Mouse (Mus musculus): ENCODE data around the gene Laptm5. TPM values are rescaled to one million over a fixed set of nuclear protein-coding genes. Genes with fewer than 3 reads are reported as not detected.

Gene Laptm5
- total and polyA plus RNA-seq, 3 experiments: 101 to 696 (median 234) TPM

- no peak for TF ChIP-seq MYB (IDR thresholded peaks at IDR 0.05; ENCODE audit: low read depth, low read length)
- TF ChIP-seq JUND (IDR thresholded peaks at IDR 0.05; ENCODE audit: low read depth, low read length): no peak
- no peak for TF ChIP-seq TBP (IDR thresholded peaks at IDR 0.05; ENCODE audit: low read depth, low read length)
- TF ChIP-seq POLR2A (IDR thresholded peaks at IDR 0.05; ENCODE audit: control insufficient read depth in 1 of 2, insufficient read depth in 1 of 2, low read depth in 1 of 2, low read length in 2 of 2, poor library complexity in 1 of 2): no peak
Observed at GRCm38 (mm10) chr4:130920951-130921693, 8.2 kb downstream of the Laptm5 start (continued).

DNA sequence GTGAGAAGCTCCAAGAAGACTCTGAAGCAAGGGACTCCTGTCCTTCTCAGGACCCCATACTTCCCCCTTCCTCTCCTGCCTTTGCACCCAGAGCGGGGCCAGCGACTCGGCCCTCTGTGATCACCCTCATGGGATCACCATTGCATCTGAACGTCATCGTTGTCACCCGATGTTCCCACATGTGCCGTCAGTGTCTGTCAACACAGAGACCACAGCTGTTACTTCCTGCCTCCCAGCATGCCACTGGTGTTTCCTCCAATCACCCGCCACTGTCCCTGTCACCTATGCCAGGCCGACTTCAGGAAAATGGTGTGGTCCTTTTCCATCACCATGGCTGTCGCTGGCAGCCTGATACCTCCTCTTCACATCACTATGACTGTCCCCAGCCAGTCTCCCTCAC lies 9.1 kb downstream of the Laptm5 start:
- H3K4me1 ChIP-seq (ENCODE audit: control insufficient read depth in 1 of 2, insufficient read depth in 2 of 2, low read length in 2 of 2): peaks cover 13 to 38% of the 10 kb centered on the region in 2 experiments
- no peak overlapping the region for H3K4me3 ChIP-seq (ENCODE audit: control insufficient read depth in 1 of 2, insufficient read depth in 1 of 2, low read depth in 2 of 2, low read length in 2 of 2)
- H3K27ac ChIP-seq (ENCODE audit: control insufficient read depth, low read depth, low read length): peak overlapping the region; percentile 11; the same call in 1 of the 2 replicates
- H3K9ac ChIP-seq (ENCODE audit: control insufficient read depth, low read depth, low read length, poor library complexity, severe bottlenecking): no peak overlapping the region
- no peaks in the 10 kb centered on the region for H3K27me3 ChIP-seq (ENCODE audit: control insufficient read depth in 1 of 2, insufficient read depth in 2 of 2, low read length in 2 of 2)
- peaks cover 25% of the 10 kb centered on the region for H3K79me2 ChIP-seq (ENCODE audit: control insufficient read depth, insufficient read depth, low read length, poor library complexity)
- no peak for DNase-seq (ENCODE audit: low read depth, low spot score)
- TF ChIP-seq EP300 (IDR thresholded peaks at IDR 0.05; ENCODE audit: low read depth in 1 of 2, low read length in 2 of 2) (no peak), POLR2AphosphoS2 (IDR thresholded peaks at IDR 0.05; ENCODE audit: low read length) (no peak), MXI1 (IDR thresholded peaks at IDR 0.05; ENCODE audit: low read depth, low read length) (no peak), POLR2A (IDR thresholded peaks at IDR 0.05; ENCODE audit: control insufficient read depth in 1 of 2, insufficient read depth in 1 of 2, low read depth in 1 of 2, low read length in 2 of 2, poor library complexity in 1 of 2) (no peak), NRF1 (IDR thresholded peaks at IDR 0.05; ENCODE audit: insufficient read depth, low read depth, low read length, poor library complexity, severe bottlenecking) (no peak), NELFE (IDR thresholded peaks at IDR 0.05; ENCODE audit: low read depth, low read length) (no peak), MAFK (IDR thresholded peaks at IDR 0.05; ENCODE audit: borderline replicate concordance, low read depth, low read length) (no peak), MEF2A (IDR thresholded peaks at IDR 0.05; ENCODE audit: extremely low read depth, insufficient replicate concordance, low read depth, low read length, poor library complexity, severe bottlenecking) (no peak)
- H3K36me3 ChIP-seq (ENCODE audit: control insufficient read depth in 1 of 2, insufficient read depth in 2 of 2, low read length in 2 of 2): peaks cover 0 to 43% of the 10 kb centered on the region in 2 experiments; a peak in 3 of 4 replicates
- no peaks in the 10 kb centered on the region for H3K9me3 ChIP-seq (replicated peaks; ENCODE audit: insufficient read depth, low read length)

DNA sequence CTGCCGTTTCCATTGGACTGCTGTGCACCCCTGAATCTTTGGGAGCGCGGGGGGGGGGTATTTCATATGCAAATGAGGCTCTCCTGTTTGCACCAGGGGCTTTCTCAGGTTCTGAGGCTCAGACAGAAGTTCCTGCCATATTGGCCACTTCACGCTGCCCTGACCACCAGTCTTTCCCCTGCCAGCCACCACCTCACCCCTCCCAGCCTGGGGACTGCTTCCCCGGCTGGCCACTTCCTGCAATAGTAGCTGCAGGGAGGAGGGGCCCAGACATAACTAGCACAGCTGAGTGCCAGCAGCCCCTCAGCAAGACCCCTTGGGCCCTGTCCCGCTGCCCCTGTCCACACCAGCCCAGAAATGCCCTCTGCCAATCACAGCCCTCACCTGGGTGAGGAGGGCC lies 13.3 kb downstream of the Laptm5 start:
- H3K36me3 ChIP-seq (ENCODE audit: control insufficient read depth in 1 of 2, insufficient read depth in 2 of 2, low read length in 2 of 2): peaks cover under 1 to 8% of the 10 kb centered on the region in 2 experiments
- no peak overlapping the region for H3K4me3 ChIP-seq (ENCODE audit: control insufficient read depth in 1 of 2, insufficient read depth in 1 of 2, low read depth in 2 of 2, low read length in 2 of 2)
- H3K27me3 ChIP-seq (ENCODE audit: control insufficient read depth in 1 of 2, insufficient read depth in 2 of 2, low read length in 2 of 2): no peaks in the 10 kb centered on the region
- H3K9ac ChIP-seq (ENCODE audit: control insufficient read depth, low read depth, low read length, poor library complexity, severe bottlenecking): no peak overlapping the region
- no peak overlapping the region for H3K27ac ChIP-seq (ENCODE audit: control insufficient read depth, low read depth, low read length)
- TF ChIP-seq MEF2A (IDR thresholded peaks at IDR 0.05; ENCODE audit: extremely low read depth, insufficient replicate concordance, low read depth, low read length, poor library complexity, severe bottlenecking) (no peak), TAL1 (IDR thresholded peaks at IDR 0.05; ENCODE audit: low read length) (no peak), MAX (IDR thresholded peaks at IDR 0.05; ENCODE audit: low read length) (no peak), ZKSCAN1 (IDR thresholded peaks at IDR 0.05; ENCODE audit: low read depth, low read length) (no peak), USF2 (IDR thresholded peaks at IDR 0.05; ENCODE audit: borderline replicate concordance in 1 of 2, insufficient read depth in 1 of 2, low read depth in 1 of 2, low read length in 2 of 2) (no peak), POLR2AphosphoS2 (IDR thresholded peaks at IDR 0.05; ENCODE audit: low read length) (no peak), E2F4 (IDR thresholded peaks at IDR 0.05; ENCODE audit: borderline replicate concordance, low read depth, low read length) (no peak), CTCF (IDR thresholded peaks at IDR 0.05 in 2 of 3, conservative IDR thresholded peaks at IDR 0.05 in 1 of 3; ENCODE audit: control insufficient read depth in 1 of 3, insufficient read depth in 1 of 3, low read depth in 2 of 3, low read length in 3 of 3, poor library complexity in 1 of 3, severe bottlenecking in 1 of 3) (no peak), CHD2 (IDR thresholded peaks at IDR 0.05; ENCODE audit: low read length) (no peak), USF1 (IDR thresholded peaks at IDR 0.05; ENCODE audit: low read depth, low read length) (no peak), ZNF384 (IDR thresholded peaks at IDR 0.05; ENCODE audit: low read depth, low read length) (no peak), MYC (IDR thresholded peaks at IDR 0.05; ENCODE audit: low read depth, low read length) (no peak), HCFC1 (IDR thresholded peaks at IDR 0.05; ENCODE audit: low read depth, low read length) (no peak), NRF1 (IDR thresholded peaks at IDR 0.05; ENCODE audit: insufficient read depth, low read depth, low read length, poor library complexity, severe bottlenecking) (no peak), NELFE (IDR thresholded peaks at IDR 0.05; ENCODE audit: low read depth, low read length) (no peak), ZMIZ1 (IDR thresholded peaks at IDR 0.05; ENCODE audit: low read depth, low read length) (no peak), MAZ (IDR thresholded peaks at IDR 0.05; ENCODE audit: low read depth, low read length) (no peak)
- DNase-seq (ENCODE audit: low read depth, low spot score): no peak
- peaks cover 4% of the 10 kb centered on the region; the same call in 1 of the 2 replicates for H3K79me2 ChIP-seq (ENCODE audit: control insufficient read depth, insufficient read depth, low read length, poor library complexity)
- H3K9me3 ChIP-seq (replicated peaks; ENCODE audit: insufficient read depth, low read length): no peaks in the 10 kb centered on the region
- H3K4me1 ChIP-seq (ENCODE audit: control insufficient read depth in 1 of 2, insufficient read depth in 2 of 2, low read length in 2 of 2): peaks cover 0 to 2% of the 10 kb centered on the region in 2 experiments; a peak in 2 of 4 replicates

All from MEL (cell line).